Mouse (Mus musculus) left cerebral cortex, postnatal 14 days (tissue): ENCODE measurements around the gene Ube2k. TPM values are rescaled to one million over a fixed set of nuclear protein-coding genes. Genes with fewer than 3 reads are reported as not detected.

Experiments
- DNase-seq, 2 experiments: peaks; one replicate each; pipeline ENCODE4 v3.0.0; 2021 to 2022; ENCODE audit warnings: low spot score in 2 of 2, mixed read lengths in 1 of 2
- intact Hi-C: fragments of 180-260 bp; cut with DNase I; formaldehyde crosslinking; loops from one replicate; pipeline ENCODE4 v1.15.1; 2025
- total RNA-seq, 2 experiments: library from RNA; stranded (reverse); gene quantifications; 2 replicates each; pipeline ENCODE4 v1.2.3; 2021

Gene Ube2k
- total RNA-seq, 2 experiments from 2014 or later: 122 to 132 TPM

- intact Hi-C loops: no loop called here
- no peak for DNase-seq
Observed at GRCm38 (mm10) chr5:65609769-65610168, 72.7 kb downstream of the Ube2k start.

- intact Hi-C loops: no loop called here
- DNase-seq: no peak
Observed at GRCm38 (mm10) chr5:65610541-65610940, 73.5 kb downstream of the Ube2k start.

GRCm38 (mm10) chr5:65613152-65613924 lies 76.3 kb downstream of the Ube2k start:
- DNase-seq: no peak
- intact Hi-C loops: no loop called here

- DNase-seq: no peak
- intact Hi-C loops: no loop called here
Observed at GRCm38 (mm10) chr5:65624340-65624739, 87.3 kb downstream of the Ube2k start.

- intact Hi-C loops: loop anchor here (10.0 kb wide), 1 partner anchor 234 kb away; no protein-coding TSS in a partner anchor
- no peak for DNase-seq
Observed at GRCm38 (mm10) chr5:65638896-65639295, 101.9 kb downstream of the Ube2k start.

Other genes with a start within 250 kb of the Ube2k start
- gene Rfc1, start 201.6 kb upstream of the Ube2k start, total RNA-seq: 10 to 100 TPM; 27.0 to 29.6 TPM
- under 1 TPM; 0.29 to 0.47 TPM for gene Klb, start 188.9 kb upstream of the Ube2k start, total RNA-seq
- 100 to 1,000 TPM; 562 to 565 TPM for gene Rpl9, start 145.8 kb upstream of the Ube2k start, total RNA-seq
- 10 to 100 TPM; 35.4 to 36.1 TPM for gene Lias, start 145.7 kb upstream of the Ube2k start, total RNA-seq
- gene Ugdh, start 101.3 kb upstream of the Ube2k start, total RNA-seq: 10 to 100 TPM; 24.8 to 25.7 TPM
- 1 to 10 TPM in 1 of 2 experiments, not detected in 1; 3.4 TPM for gene Gm43552, start 44.4 kb upstream of the Ube2k start, total RNA-seq
- gene Smim14, start within 50 bp of the Ube2k start, total RNA-seq: 100 to 1,000 TPM; 147 to 161 TPM
- 10 to 100 TPM; 67.8 to 68.9 TPM for gene Pds5a, start 161.0 kb downstream of the Ube2k start, total RNA-seq
- 10 to 100 TPM; 10.2 to 11.1 TPM for gene N4bp2, start 226.3 kb downstream of the Ube2k start, total RNA-seq